Mouse (Mus musculus) neural tube, embryonic 12.5 days (tissue): ENCODE results near the gene Ntn3. TPM values are rescaled to one million over a fixed set of nuclear protein-coding genes. Genes with fewer than 3 reads are reported as not detected.
A peak's percentile ranks its signal among the peaks of the same experiment; 100 is the strongest.

Source experiments
- ATAC-seq: fragments of 200-750 bp; cut with Nextera tagmentation; 2 replicates; pipeline ENCODE4 v1.8.0; 2017; ENCODE audit warnings: low read depth, mild to moderate bottlenecking, moderate TSS enrichment, moderate library complexity; ENCODE audit not compliant: low FRiP score
- H3K27ac ChIP-seq: fragments of 300-500 bp; sonication (generic); 2 replicates; pipeline ENCODE4 v1.5.1; 2016
- H3K27me3 ChIP-seq: fragments of 300-500 bp; sonication (generic); replicated peaks from 2 replicates; pipeline ENCODE4 v1.6.1; 2016; ENCODE audit warnings: mild to moderate bottlenecking
- H3K36me3 ChIP-seq: fragments of 300-500 bp; sonication (generic); 2 replicates; pipeline ENCODE4 v1.6.1; 2016; ENCODE audit warnings: mild to moderate bottlenecking
- H3K4me1 ChIP-seq: fragments of 300-500 bp; sonication (generic); 2 replicates; pipeline ENCODE4 v1.6.1; 2016
- H3K4me2 ChIP-seq: fragments of 300-500 bp; sonication (generic); replicated peaks from 2 replicates; pipeline ENCODE4 v1.6.1; 2016; ENCODE audit warnings: mild to moderate bottlenecking
- H3K4me3 ChIP-seq: fragments of 300-500 bp; sonication (generic); 2 replicates; pipeline ENCODE4 v1.5.1; 2016
- H3K9ac ChIP-seq: fragments of 300-500 bp; sonication (generic); 2 replicates; pipeline ENCODE4 v1.6.1; 2016; ENCODE audit warnings: mild to moderate bottlenecking
- H3K9me3 ChIP-seq: fragments of 300-500 bp; sonication (generic); 2 replicates; pipeline ENCODE4 v1.6.1; 2016; ENCODE audit warnings: mild to moderate bottlenecking
- WGBS: fragments of 180-500 bp; shearing (Covaris S2); methylation state at CpG from one replicate; pipeline ENCODE4 v1.1.7; 2016; 5-methylcytosine and 5-hydroxymethylcytosine counted together
- polyA plus RNA-seq: library from polyadenylated mRNA; unstranded; fragments of >200 nt; fragmentation: Nextera tagmentation; extraction: Ambion mirVana; gene quantifications from 2 replicates; pipeline ENCODE4 v1.2.1, GENCODE M21; 2016

The Ntn3 gene
- polyA plus RNA-seq, 1 experiment from 2014 or later, result 10.6 TPM

GRCm38 (mm10) chr17:24169317-24170065 is 39.8 kb downstream of the Ntn3 start, which contains the start of gene Atp6v0c:
TSS of gene Atp6v0c (minus strand) at chr17:24169702.
- peak within 1 kb of the TSS; percentile 94 for H3K4me2 ChIP-seq
- peaks cover 20% of the 10 kb centered on the region for H3K4me1 ChIP-seq
- peak within 1 kb of the TSS; percentile 90 for H3K4me3 ChIP-seq
- no peaks in the 10 kb centered on the region for H3K9me3 ChIP-seq
- H3K36me3 ChIP-seq, result peaks cover 17% of the 10 kb centered on the region
- ATAC-seq, result peak; percentile 88
- no peaks in the 10 kb centered on the region for H3K27me3 ChIP-seq
- under 1% methylated on average over 58 of the region's 58 CpGs for WGBS
- H3K9ac ChIP-seq, result peak within 1 kb of the TSS; percentile 86
- H3K27ac ChIP-seq, result peak within 1 kb of the TSS; percentile 86

GRCm38 (mm10) chr17:24168590-24169277 is 40.6 kb downstream of the Ntn3 start:
- Histone ChIP-seq H3K4me2 (peak overlapping the region; percentile 94), H3K27me3 (no peaks in the 10 kb centered on the region), H3K4me1 (peaks cover 20% of the 10 kb centered on the region), H3K9me3 (no peaks in the 10 kb centered on the region), H3K27ac (peak overlapping the region; percentile 86), H3K9ac (peak overlapping the region; percentile 86), H3K4me3 (peak overlapping the region; percentile 90), H3K36me3 (peaks cover 17% of the 10 kb centered on the region)
- peak; percentile 72 for ATAC-seq
- 1% methylated on average over 40 of the region's 41 CpGs for WGBS

- no peaks in the 10 kb centered on the region for H3K27me3 ChIP-seq
- no peaks in the 10 kb centered on the region for H3K9me3 ChIP-seq
- H3K4me1 ChIP-seq, result peaks cover 22% of the 10 kb centered on the region
- 53% methylated on average over 7 of the region's 7 CpGs for whole genome bisulfite sequencing
- no peak for ATAC-seq
- H3K9ac ChIP-seq, result peak overlapping the region; percentile 86
- peak overlapping the region; percentile 90 for H3K4me3 ChIP-seq
- peak overlapping the region; percentile 94 for H3K4me2 ChIP-seq
- peaks cover 17% of the 10 kb centered on the region for H3K36me3 ChIP-seq
- H3K27ac ChIP-seq, result no peak overlapping the region
Observed at GRCm38 (mm10) chr17:24167891-24168505, 41.3 kb downstream of the Ntn3 start.

GRCm38 (mm10) chr17:24167120-24167519 is 42.2 kb downstream of the Ntn3 start:
- Histone ChIP-seq H3K27me3 (no peaks in the 10 kb centered on the region), H3K27ac (no peak overlapping the region), H3K4me2 (peak overlapping the region; percentile 94; the same call in 1 of the 2 replicates), H3K9ac (no peak overlapping the region), H3K4me1 (peaks cover 31% of the 10 kb centered on the region), H3K9me3 (no peaks in the 10 kb centered on the region), H3K4me3 (no peak overlapping the region), H3K36me3 (peaks cover 17% of the 10 kb centered on the region)
- ATAC-seq, result no peak
- 89% methylated on average over 6 of the region's 6 CpGs for WGBS

GRCm38 (mm10) chr17:24164566-24165259 is 44.6 kb downstream of the Ntn3 start:
- no peak overlapping the region for H3K9ac ChIP-seq
- H3K9me3 ChIP-seq, result no peaks in the 10 kb centered on the region
- no peaks in the 10 kb centered on the region for H3K27me3 ChIP-seq
- no peak for ATAC-seq
- H3K4me2 ChIP-seq, result no peak overlapping the region
- H3K36me3 ChIP-seq, result peaks cover 20% of the 10 kb centered on the region
- WGBS, result 80% methylated on average over 11 of the region's 11 CpGs
- H3K27ac ChIP-seq, result no peak overlapping the region
- H3K4me3 ChIP-seq, result no peak overlapping the region
- peaks cover 25% of the 10 kb centered on the region for H3K4me1 ChIP-seq

GRCm38 (mm10) chr17:24163176-24163962 is 46.0 kb downstream of the Ntn3 start, which contains the start of gene Amdhd2:
TSS of gene Amdhd2 (minus strand) at chr17:24163766.
- Histone ChIP-seq H3K27me3 (no peaks in the 10 kb centered on the region), H3K36me3 (peaks cover 20% of the 10 kb centered on the region), H3K4me1 (peaks cover 24% of the 10 kb centered on the region), H3K4me3 (peak within 1 kb of the TSS; percentile 80), H3K9ac (peak within 1 kb of the TSS; percentile 88), H3K9me3 (no peaks in the 10 kb centered on the region), H3K4me2 (peak within 1 kb of the TSS; percentile 98), H3K27ac (0 out of 2 replicates have a peak within 1 kb of the TSS, but pooled peaks have one; percentile 47)
- ATAC-seq, result peak; percentile 94
- WGBS, result 2% methylated on average over 47 of the region's 47 CpGs

- Histone ChIP-seq H3K4me1 (peaks cover 17% of the 10 kb centered on the region), H3K36me3 (peaks cover 25% of the 10 kb centered on the region), H3K9ac (peak overlapping the region; percentile 88), H3K4me2 (peak overlapping the region; percentile 98), H3K27ac (0 out of 2 replicates have a peak overlapping the region, but pooled peaks have one; percentile 47), H3K9me3 (no peaks in the 10 kb centered on the region), H3K4me3 (peak overlapping the region; percentile 80), H3K27me3 (no peaks in the 10 kb centered on the region)
- ATAC-seq, result peak; percentile 11
- WGBS, result 34% methylated on average over 17 of the region's 17 CpGs
Observed at GRCm38 (mm10) chr17:24162584-24163175, 46.7 kb downstream of the Ntn3 start.

GRCm38 (mm10) chr17:24161466-24161865 is 47.9 kb downstream of the Ntn3 start:
- H3K9ac ChIP-seq, result no peak overlapping the region
- H3K36me3 ChIP-seq, result peaks cover 30% of the 10 kb centered on the region
- H3K9me3 ChIP-seq, result no peaks in the 10 kb centered on the region
- no peak for ATAC-seq
- H3K4me1 ChIP-seq, result peaks cover 11% of the 10 kb centered on the region
- no peaks in the 10 kb centered on the region for H3K27me3 ChIP-seq
- no peak overlapping the region for H3K4me3 ChIP-seq
- 85% methylated on average over 5 of the region's 5 CpGs for WGBS
- no peak overlapping the region for H3K4me2 ChIP-seq
- H3K27ac ChIP-seq, result no peak overlapping the region

- no peaks in the 10 kb centered on the region for H3K9me3 ChIP-seq
- ATAC-seq, result no peak
- no peak overlapping the region for H3K27ac ChIP-seq
- H3K4me3 ChIP-seq, result no peak overlapping the region
- WGBS, result 92% methylated on average over 4 of the region's 4 CpGs
- peaks cover 22% of the 10 kb centered on the region; the same call in 1 of the 2 replicates for H3K36me3 ChIP-seq
- H3K27me3 ChIP-seq, result no peaks in the 10 kb centered on the region
- H3K4me2 ChIP-seq, result no peak overlapping the region
- H3K9ac ChIP-seq, result no peak overlapping the region
- peaks cover 4% of the 10 kb centered on the region for H3K4me1 ChIP-seq
Observed at GRCm38 (mm10) chr17:24157526-24157925, 51.8 kb downstream of the Ntn3 start.

- Histone ChIP-seq H3K27ac (no peak overlapping the region), H3K9ac (no peak overlapping the region), H3K9me3 (no peaks in the 10 kb centered on the region), H3K27me3 (no peaks in the 10 kb centered on the region), H3K4me3 (no peak overlapping the region), H3K36me3 (peaks cover 22% of the 10 kb centered on the region; the same call in 1 of the 2 replicates), H3K4me1 (0 out of 2 replicates have a peak, but pooled peaks cover 3% of the 10 kb centered on the region), H3K4me2 (no peak overlapping the region)
- 93% methylated on average over 6 of the region's 6 CpGs for WGBS
- no peak for ATAC-seq
Observed at GRCm38 (mm10) chr17:24157121-24157520, 52.2 kb downstream of the Ntn3 start.

- H3K4me1 ChIP-seq, result peaks cover 8% of the 10 kb centered on the region; the same call in 1 of the 2 replicates
Observed at GRCm38 (mm10) chr17:24156394-24156793, 52.9 kb downstream of the Ntn3 start.

More at GRCm38 (mm10) chr17:24156394-24156793, 52.9 kb downstream of the Ntn3 start:
- 89% methylated on average over 3 of the region's 3 CpGs for WGBS
- Histone ChIP-seq H3K4me2 (no peak overlapping the region), H3K27me3 (no peaks in the 10 kb centered on the region), H3K9ac (no peak overlapping the region), H3K36me3 (peaks cover 22% of the 10 kb centered on the region; the same call in 1 of the 2 replicates), H3K27ac (no peak overlapping the region), H3K4me3 (no peak overlapping the region), H3K9me3 (no peaks in the 10 kb centered on the region)
- ATAC-seq, result no peak
